Mouse (Mus musculus) liver, embryonic 13.5 days (tissue): Measurements from ENCODE around the gene Hamp. TPM values are rescaled to one million over a fixed set of nuclear protein-coding genes. Genes with fewer than 3 reads are reported as not detected.

Experiments
- ATAC-seq: fragments of 200-750 bp; cut with Nextera tagmentation; 2 replicates; pipeline ENCODE4 v1.8.0; 2017; ENCODE audit warnings: low read depth, mild to moderate bottlenecking, moderate number of reproducible peaks, moderate library complexity
- DNase-seq: peaks from one replicate; pipeline ENCODE4 v3.0.0; 2022
- H3K27ac ChIP-seq: fragments of 300-500 bp; sonication (generic); 2 replicates; pipeline ENCODE4 v1.5.1; 2015; ENCODE audit warnings: moderate library complexity, mild to moderate bottlenecking, inconsistent platforms
- H3K27me3 ChIP-seq: fragments of 300-500 bp; sonication (generic); 2 replicates; pipeline ENCODE4 v1.6.1; 2015; ENCODE audit warnings: mild to moderate bottlenecking, inconsistent platforms
- H3K36me3 ChIP-seq: fragments of 300-500 bp; sonication (generic); 2 replicates; pipeline ENCODE4 v1.6.1; 2015; ENCODE audit warnings: mild to moderate bottlenecking, inconsistent platforms
- H3K4me1 ChIP-seq: fragments of 300-500 bp; sonication (generic); replicated peaks from 2 replicates; pipeline ENCODE4 v1.6.1; 2015; ENCODE audit warnings: inconsistent platforms
- H3K4me2 ChIP-seq: fragments of 300-500 bp; sonication (generic); 2 replicates; pipeline ENCODE4 v1.6.1; 2015; ENCODE audit warnings: inconsistent platforms, mild to moderate bottlenecking, moderate library complexity
- H3K4me3 ChIP-seq: fragments of 300-500 bp; sonication (generic); replicated peaks from 2 replicates; pipeline ENCODE4 v1.5.1; 2015; ENCODE audit warnings: mild to moderate bottlenecking, inconsistent platforms
- H3K9ac ChIP-seq: fragments of 300-500 bp; sonication (generic); 2 replicates; pipeline ENCODE4 v1.6.1; 2015; ENCODE audit warnings: mild to moderate bottlenecking, inconsistent platforms
- H3K9me3 ChIP-seq: fragments of 300-500 bp; sonication (generic); replicated peaks from 2 replicates; pipeline ENCODE4 v1.6.1; 2016; ENCODE audit warnings: inconsistent platforms
- WGBS: fragments of 180-500 bp; shearing (Covaris S2); methylation state at CpG from one replicate; pipeline ENCODE4 v1.1.7; 2015; ENCODE audit not compliant: insufficient replicate concordance; 5-methylcytosine and 5-hydroxymethylcytosine counted together
- polyA plus RNA-seq: library from polyadenylated mRNA; unstranded; fragments of >200 nt; fragmentation: Nextera tagmentation; extraction: Ambion mirVana; gene quantifications from 2 replicates; pipeline ENCODE4 v1.2.1, GENCODE M21; 2015

The Hamp gene
- polyA plus RNA-seq, 1 experiment from 2014 or later, result 3.7 TPM

- Histone ChIP-seq H3K4me1 (peaks cover 15% of the 10 kb centered on the region), H3K4me3 (no peak overlapping the region), H3K4me2 (no peak overlapping the region), H3K27me3 (peaks cover 21% of the 10 kb centered on the region), H3K9ac (no peak overlapping the region), H3K9me3 (no peaks in the 10 kb centered on the region), H3K27ac (no peak overlapping the region), H3K36me3 (no peaks in the 10 kb centered on the region)
- WGBS, result 71% methylated on average over 8 of the region's 8 CpGs
- DNase-seq, result no peak
- no peak for ATAC-seq
Observed at GRCm38 (mm10) chr7:30968611-30969010, 24.8 kb upstream of the Hamp start.

- Histone ChIP-seq H3K4me1 (peaks cover 10% of the 10 kb centered on the region), H3K36me3 (no peaks in the 10 kb centered on the region), H3K4me2 (no peak overlapping the region), H3K27me3 (peaks cover 2% of the 10 kb centered on the region), H3K27ac (no peak overlapping the region), H3K4me3 (no peak overlapping the region), H3K9ac (no peak overlapping the region), H3K9me3 (no peaks in the 10 kb centered on the region)
- DNase-seq (no peak), ATAC-seq (no peak)
- 49% methylated on average over 3 of the region's 3 CpGs for WGBS
Observed at GRCm38 (mm10) chr7:30966657-30967056, 22.8 kb upstream of the Hamp start.

- peaks cover 10% of the 10 kb centered on the region for H3K4me1 ChIP-seq
- no peak overlapping the region for H3K4me2 ChIP-seq
- H3K4me3 ChIP-seq, result no peak overlapping the region
- 75% methylated on average over 14 of the region's 14 CpGs for WGBS
- DNase-seq (no peak), ATAC-seq (no peak)
- H3K9me3 ChIP-seq, result no peaks in the 10 kb centered on the region
- H3K9ac ChIP-seq, result no peak overlapping the region
- H3K27me3 ChIP-seq, result no peaks in the 10 kb centered on the region
- H3K36me3 ChIP-seq, result no peaks in the 10 kb centered on the region
- H3K27ac ChIP-seq, result no peak overlapping the region
Observed at GRCm38 (mm10) chr7:30965677-30966076, 21.8 kb upstream of the Hamp start.

GRCm38 (mm10) chr7:30964366-30964765, 20.5 kb upstream of the Hamp start:
- ATAC-seq (no peak), DNase-seq (no peak)
- no peak overlapping the region for H3K27ac ChIP-seq
- H3K4me1 ChIP-seq, result peaks cover 10% of the 10 kb centered on the region
- no peak overlapping the region for H3K4me2 ChIP-seq
- H3K36me3 ChIP-seq, result no peaks in the 10 kb centered on the region
- no peak overlapping the region for H3K4me3 ChIP-seq
- no peak overlapping the region for H3K9ac ChIP-seq
- 75% methylated on average over 7 of the region's 7 CpGs for WGBS
- no peaks in the 10 kb centered on the region for H3K9me3 ChIP-seq
- no peaks in the 10 kb centered on the region for H3K27me3 ChIP-seq

- H3K4me3 ChIP-seq, result no peak overlapping the region
- H3K27ac ChIP-seq, result no peak overlapping the region
- DNase-seq (no peak), ATAC-seq (no peak)
- 71% methylated on average over 5 of the region's 5 CpGs for WGBS
- H3K4me1 ChIP-seq, result peaks cover 20% of the 10 kb centered on the region
- no peaks in the 10 kb centered on the region for H3K9me3 ChIP-seq
- H3K27me3 ChIP-seq, result no peaks in the 10 kb centered on the region
- peaks cover 14% of the 10 kb centered on the region; the same call in 1 of the 2 replicates for H3K36me3 ChIP-seq
- no peak overlapping the region for H3K4me2 ChIP-seq
- H3K9ac ChIP-seq, result no peak overlapping the region
Observed at GRCm38 (mm10) chr7:30962862-30963261, 19.0 kb upstream of the Hamp start.

- Histone ChIP-seq H3K27ac (no peak overlapping the region), H3K4me2 (no peak overlapping the region), H3K27me3 (no peaks in the 10 kb centered on the region), H3K36me3 (peaks cover 19% of the 10 kb centered on the region), H3K9me3 (no peaks in the 10 kb centered on the region), H3K4me1 (peaks cover 33% of the 10 kb centered on the region), H3K9ac (peak overlapping the region; percentile 4; the same call in 1 of the 2 replicates), H3K4me3 (no peak overlapping the region)
- 76% methylated on average over 6 of the region's 6 CpGs for WGBS
- ATAC-seq (no peak), DNase-seq (no peak)
Observed at GRCm38 (mm10) chr7:30959786-30960349, 16.0 kb upstream of the Hamp start.

- Histone ChIP-seq H3K27me3 (no peaks in the 10 kb centered on the region), H3K9me3 (no peaks in the 10 kb centered on the region), H3K9ac (no peak overlapping the region), H3K36me3 (peaks cover 28% of the 10 kb centered on the region), H3K27ac (no peak overlapping the region), H3K4me2 (no peak overlapping the region), H3K4me3 (no peak overlapping the region), H3K4me1 (peaks cover 37% of the 10 kb centered on the region)
- DNase-seq (no peak), ATAC-seq (no peak)
- 85% methylated on average over 9 of the region's 9 CpGs for WGBS
Observed at GRCm38 (mm10) chr7:30958866-30959487, 15.1 kb upstream of the Hamp start.

- 81% methylated on average over 28 of the region's 28 CpGs for WGBS
- H3K27ac ChIP-seq, result peak overlapping the region; percentile 92
- H3K9me3 ChIP-seq, result no peaks in the 10 kb centered on the region
- peak overlapping the region; percentile 95 for H3K4me3 ChIP-seq
- H3K9ac ChIP-seq, result peak overlapping the region; percentile 99
- peaks cover 34% of the 10 kb centered on the region for H3K36me3 ChIP-seq
- no peaks in the 10 kb centered on the region for H3K27me3 ChIP-seq
- DNase-seq, result no peak
- H3K4me2 ChIP-seq, result peak overlapping the region; percentile 88
- peaks cover 33% of the 10 kb centered on the region for H3K4me1 ChIP-seq
- ATAC-seq, result no peak
Observed at GRCm38 (mm10) chr7:30958109-30958865, 14.5 kb upstream of the Hamp start.

- peaks cover 36% of the 10 kb centered on the region for H3K4me1 ChIP-seq
Observed at GRCm38 (mm10) chr7:30957367-30957783, 13.5 kb upstream of the Hamp start.

GRCm38 (mm10) chr7:30956756-30957366, 13.0 kb upstream of the Hamp start, which contains the start of gene Usf2:
Gene Usf2 (minus strand): TSS chr7:30956803.
- H3K9ac ChIP-seq, result peak within 1 kb of the TSS; percentile 99
- 0% methylated on average over 51 of the region's 82 CpGs for WGBS
- no peaks in the 10 kb centered on the region for H3K27me3 ChIP-seq
- H3K4me1 ChIP-seq, result peaks cover 36% of the 10 kb centered on the region
- ATAC-seq (peak; percentile 27; the same call in 1 of the 2 replicates), DNase-seq (peak; percentile 46)
- H3K36me3 ChIP-seq, result peaks cover 49% of the 10 kb centered on the region
- peak within 1 kb of the TSS; percentile 92 for H3K27ac ChIP-seq
- peak within 1 kb of the TSS; percentile 95 for H3K4me3 ChIP-seq
- H3K9me3 ChIP-seq, result no peaks in the 10 kb centered on the region
- H3K4me2 ChIP-seq, result peak within 1 kb of the TSS; percentile 88

More at GRCm38 (mm10) chr7:30957367-30957783, 13.5 kb upstream of the Hamp start:
- Histone ChIP-seq H3K27ac (peak overlapping the region; percentile 92), H3K27me3 (no peaks in the 10 kb centered on the region), H3K4me2 (peak overlapping the region; percentile 88), H3K4me3 (peak overlapping the region; percentile 95), H3K9me3 (no peaks in the 10 kb centered on the region), H3K36me3 (peaks cover 44% of the 10 kb centered on the region), H3K9ac (peak overlapping the region; percentile 99)
- DNase-seq, result peak; percentile 88
- WGBS, result under 1% methylated on average over 41 of the region's 43 CpGs
- ATAC-seq, result peak; percentile 74

- H3K27me3 ChIP-seq, result no peaks in the 10 kb centered on the region
- ATAC-seq (peak; percentile 21), DNase-seq (no peak)
- peak overlapping the region; percentile 92 for H3K27ac ChIP-seq
- peak overlapping the region; percentile 88 for H3K4me2 ChIP-seq
- H3K9ac ChIP-seq, result peak overlapping the region; percentile 99
- peaks cover 36% of the 10 kb centered on the region for H3K4me1 ChIP-seq
- peaks cover 53% of the 10 kb centered on the region for H3K36me3 ChIP-seq
- no peaks in the 10 kb centered on the region for H3K9me3 ChIP-seq
- H3K4me3 ChIP-seq, result peak overlapping the region; percentile 95
- WGBS, result 0% methylated on average over 29 of the region's 49 CpGs
Observed at GRCm38 (mm10) chr7:30956357-30956751, 12.5 kb upstream of the Hamp start.
